Mouse (Mus musculus) E14TG2a.4 (cell line): ENCODE data around the gene H2-Oa.

Experiments used
- CTCF ChIP-seq: conservative IDR thresholded peaks from 2 replicates; pipeline ENCODE4 v1.5.1; 2014; ENCODE audit warnings: low read length
- NANOG ChIP-seq: IDR thresholded peaks from 2 replicates; pipeline ENCODE4 v1.6.1; 2014; ENCODE audit warnings: borderline replicate concordance, low read length, mixed read lengths
- POU5F1 ChIP-seq: IDR thresholded peaks from 2 replicates; pipeline ENCODE4 v1.6.1; 2014; ENCODE audit warnings: low read length, borderline replicate concordance

GRCm38 (mm10) chr17:34045941-34046340 is 46.2 kb upstream of the H2-Oa start:
- TF ChIP-seq CTCF, result no peak
- no peak for TF ChIP-seq POU5F1
- no peak for TF ChIP-seq NANOG
